Mouse (Mus musculus) brain, embryonic 14.5 days (tissue): ENCODE data around the gene Pigu.

ENCODE experiments used
- CTCF ChIP-seq: fragments of 200-500 bp; IDR thresholded peaks from 2 replicates; pipeline ENCODE4 v1.5.1; 2012; ENCODE audit warnings: inconsistent platforms, mild to moderate bottlenecking, moderate library complexity, borderline replicate concordance; ENCODE audit not compliant: insufficient read depth, insufficient read length; ENCODE audit errors: extremely low read depth
- POLR2A ChIP-seq: fragments of 200-500 bp; IDR thresholded peaks from 2 replicates; pipeline ENCODE4 v1.6.1; 2012; ENCODE audit warnings: mild to moderate bottlenecking, inconsistent platforms, borderline replicate concordance; ENCODE audit not compliant: poor library complexity, insufficient read depth, insufficient read length, severe bottlenecking; ENCODE audit errors: extremely low read depth

DNA sequence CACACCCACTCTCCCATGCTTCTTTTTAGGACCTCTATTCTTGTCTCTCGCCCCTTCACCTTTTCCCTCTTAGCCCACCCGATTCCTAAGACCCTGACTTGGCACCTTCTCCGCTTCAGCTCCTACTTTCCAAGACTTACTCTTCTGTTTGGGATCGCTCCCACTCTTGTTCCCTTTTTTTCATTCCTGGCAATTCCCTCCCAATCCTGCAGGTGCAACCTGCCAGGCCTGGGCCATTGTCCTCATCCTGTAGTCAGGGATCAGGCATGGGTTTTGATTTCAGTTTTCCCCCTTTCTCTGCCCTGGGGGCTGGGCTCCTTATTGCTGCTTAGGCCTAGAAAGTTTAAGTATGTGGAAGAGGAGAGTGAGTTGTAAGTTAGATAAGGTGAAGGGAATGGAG, 29.8 kb upstream of the Pigu start:
- TF ChIP-seq CTCF, result no peak
- no peak for TF ChIP-seq POLR2A
